Mouse (Mus musculus) limb, embryonic 15.5 days (tissue): ENCODE measurements around the gene Tuba3b. TPM values are rescaled to one million over a fixed set of nuclear protein-coding genes. Genes with fewer than 3 reads are reported as not detected.
A peak's percentile ranks its signal among the peaks of the same experiment; 100 is the strongest.

Experiments used
- ATAC-seq: fragments of 200-750 bp; cut with Nextera tagmentation; 2 replicates; pipeline ENCODE4 v1.8.0; 2017; ENCODE audit warnings: low read depth, moderate TSS enrichment; ENCODE audit not compliant: insufficient number of reproducible peaks, low FRiP score, low TSS enrichment
- H3K27ac ChIP-seq: fragments of 300-500 bp; sonication (generic); 2 replicates; pipeline ENCODE4 v1.5.1; 2015; ENCODE audit warnings: moderate library complexity, mild to moderate bottlenecking, inconsistent platforms
- H3K27me3 ChIP-seq: fragments of 300-500 bp; sonication (generic); 2 replicates; pipeline ENCODE4 v1.6.1; 2015; ENCODE audit warnings: inconsistent platforms
- H3K36me3 ChIP-seq: fragments of 300-500 bp; sonication (generic); 2 replicates; pipeline ENCODE4 v1.6.1; 2015; ENCODE audit warnings: inconsistent platforms
- H3K4me1 ChIP-seq: fragments of 300-500 bp; sonication (generic); 2 replicates; pipeline ENCODE4 v1.6.1; 2015; ENCODE audit warnings: inconsistent platforms
- H3K4me2 ChIP-seq: fragments of 300-500 bp; sonication (generic); 2 replicates; pipeline ENCODE4 v1.6.1; 2015; ENCODE audit warnings: mild to moderate bottlenecking, inconsistent platforms
- H3K4me3 ChIP-seq: fragments of 300-500 bp; sonication (generic); 2 replicates; pipeline ENCODE4 v1.5.1; 2015; ENCODE audit warnings: mild to moderate bottlenecking, inconsistent platforms
- H3K9ac ChIP-seq: fragments of 300-500 bp; sonication (generic); 2 replicates; pipeline ENCODE4 v1.6.1; 2015; ENCODE audit warnings: inconsistent platforms
- H3K9me3 ChIP-seq: fragments of 300-500 bp; sonication (generic); 2 replicates; pipeline ENCODE4 v1.6.1; 2016; ENCODE audit warnings: inconsistent platforms
- WGBS: fragments of 180-500 bp; shearing (Covaris S2); methylation state at CpG from one replicate; pipeline ENCODE4 v1.1.7; 2015; 5-methylcytosine and 5-hydroxymethylcytosine counted together
- polyA plus RNA-seq: library from polyadenylated mRNA; unstranded; fragments of >200 nt; fragmentation: Nextera tagmentation; extraction: Ambion mirVana; gene quantifications from 2 replicates; pipeline ENCODE4 v1.2.1, GENCODE M21; 2015

Tuba3b gene
- polyA plus RNA-seq, 1 experiment from 2014 or later, result not detected

DNA sequence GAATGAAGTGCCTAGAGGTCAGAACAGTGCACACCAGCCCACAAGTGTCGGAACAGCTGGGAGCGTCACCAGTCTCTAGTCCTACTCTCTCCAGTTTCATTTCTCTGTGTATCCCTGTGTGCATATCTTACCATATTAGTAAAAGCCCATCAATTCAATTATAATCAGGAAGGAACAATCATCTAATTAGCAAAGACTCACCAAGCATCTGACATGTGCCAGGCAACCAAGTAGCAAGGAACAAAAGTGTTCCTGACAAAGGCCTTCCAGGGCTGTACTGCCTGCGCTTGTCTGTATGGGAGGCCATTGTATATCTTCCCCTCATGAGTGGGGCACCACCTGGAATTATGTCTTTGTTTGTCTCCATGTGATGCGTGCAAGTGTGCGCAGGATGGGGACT, 4.7 kb upstream of the Tuba3b start:
- peaks cover 2% of the 10 kb centered on the region; the same call in 1 of the 2 replicates for H3K4me1 ChIP-seq
- no peaks in the 10 kb centered on the region for H3K9me3 ChIP-seq
- no peak overlapping the region for H3K4me2 ChIP-seq
- WGBS, result 94% methylated on average over 5 of the region's 5 CpGs
- ATAC-seq, result no peak
- no peaks in the 10 kb centered on the region for H3K36me3 ChIP-seq
- H3K4me3 ChIP-seq, result no peak overlapping the region
- H3K27ac ChIP-seq, result no peak overlapping the region
- no peaks in the 10 kb centered on the region for H3K27me3 ChIP-seq
- H3K9ac ChIP-seq, result no peak overlapping the region

DNA sequence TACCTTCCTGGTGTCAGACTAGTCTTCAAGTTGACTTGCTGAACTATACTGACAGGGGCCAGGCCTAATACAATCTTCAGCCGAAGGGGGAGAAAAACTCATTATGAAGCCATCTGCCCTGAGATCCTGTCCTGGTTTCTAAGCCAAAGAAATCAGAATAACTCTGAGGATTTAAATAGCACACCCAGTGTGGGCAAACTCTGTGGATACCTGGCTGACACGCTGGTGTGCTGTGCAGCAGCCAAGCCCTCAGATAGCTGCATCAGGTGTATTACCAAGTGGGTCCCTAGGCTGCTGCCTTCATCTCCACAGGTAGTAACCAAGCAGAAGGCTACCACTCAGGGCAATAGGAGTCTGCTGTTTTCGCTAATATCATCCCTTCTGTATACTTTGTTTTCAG, 2.9 kb upstream of the Tuba3b start:
- H3K9me3 ChIP-seq, result no peaks in the 10 kb centered on the region
- H3K4me1 ChIP-seq, result no peaks in the 10 kb centered on the region; the same call in 1 of the 2 replicates
- no peak overlapping the region for H3K9ac ChIP-seq
- H3K27ac ChIP-seq, result no peak overlapping the region
- no peak for ATAC-seq
- no peaks in the 10 kb centered on the region for H3K27me3 ChIP-seq
- H3K4me3 ChIP-seq, result no peak overlapping the region
- WGBS, result 84% methylated on average over 3 of the region's 3 CpGs
- H3K4me2 ChIP-seq, result no peak overlapping the region
- no peaks in the 10 kb centered on the region for H3K36me3 ChIP-seq

DNA sequence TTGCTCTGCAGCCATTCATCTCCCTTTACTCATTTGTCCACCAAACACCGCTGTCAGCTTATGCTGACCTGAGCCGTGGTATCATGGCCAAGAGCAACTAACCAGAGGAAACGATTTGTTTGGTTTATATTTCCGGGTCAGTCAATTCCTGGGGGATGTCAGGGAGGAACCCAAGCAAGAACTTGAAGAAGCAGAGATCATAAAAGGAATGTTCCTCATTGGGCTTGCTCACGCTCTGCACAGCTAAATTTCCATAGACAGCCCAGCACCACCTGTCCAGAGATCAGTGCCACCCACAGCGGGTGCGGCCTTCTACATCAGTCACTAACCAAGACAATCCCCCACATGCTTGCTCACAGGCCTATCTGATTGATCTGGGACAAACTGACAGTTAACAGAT, 1.3 kb upstream of the Tuba3b start, which contains the start of gene Lmntd1:
Gene Lmntd1, minus strand, starts transcription at position 101 of the 400 bp plus-strand sequence.
- no peak within 1 kb of the TSS for H3K4me3 ChIP-seq
- no peaks in the 10 kb centered on the region for H3K4me1 ChIP-seq
- no peak within 1 kb of the TSS for H3K27ac ChIP-seq
- 77% methylated on average over 7 of the region's 7 CpGs for WGBS
- no peaks in the 10 kb centered on the region for H3K9me3 ChIP-seq
- H3K4me2 ChIP-seq, result no peak within 1 kb of the TSS
- no peaks in the 10 kb centered on the region for H3K36me3 ChIP-seq
- no peak within 1 kb of the TSS for H3K9ac ChIP-seq
- no peak for ATAC-seq
- H3K27me3 ChIP-seq, result no peaks in the 10 kb centered on the region

DNA sequence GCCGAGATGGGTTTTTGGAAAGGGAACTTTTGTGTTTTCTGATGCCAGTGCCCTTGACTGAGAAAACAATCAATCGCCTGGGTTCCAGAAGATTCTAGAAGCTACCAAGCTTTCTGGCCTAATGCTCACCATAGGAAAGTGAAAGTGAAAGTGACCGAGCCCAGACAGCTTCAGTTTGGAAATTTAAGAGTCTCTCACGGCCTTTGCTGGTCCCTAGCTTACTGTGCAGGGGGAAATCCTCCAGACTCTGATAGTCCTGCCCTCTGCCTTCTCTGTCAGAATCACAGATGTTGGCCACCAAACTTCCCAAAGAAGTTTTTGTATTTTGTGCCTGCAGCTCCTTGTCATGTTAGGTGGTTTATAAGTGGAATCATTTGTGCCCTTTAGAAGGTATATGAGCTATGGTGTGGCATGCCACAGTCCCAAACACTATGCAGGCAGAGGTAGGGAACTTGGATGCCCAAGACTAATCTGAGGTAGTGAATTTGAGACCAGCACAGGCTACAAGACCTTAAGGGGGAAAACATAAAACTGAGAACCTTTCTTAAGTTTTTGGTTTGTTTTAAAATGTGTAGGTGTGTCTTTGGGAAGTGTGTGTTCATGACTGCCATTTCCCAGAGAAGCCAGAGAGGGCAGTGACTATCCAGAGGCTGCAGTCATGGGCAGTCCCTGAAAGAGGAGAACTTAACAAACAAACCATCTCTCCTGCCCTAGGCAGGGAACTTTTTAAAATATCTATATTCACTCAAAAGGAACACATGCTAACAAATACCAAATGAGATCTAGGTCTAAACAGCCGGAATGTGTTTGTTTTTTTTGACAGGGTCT, 1.1 kb downstream of the Tuba3b start:
- Histone ChIP-seq H3K27me3 (no peaks in the 10 kb centered on the region), H3K9me3 (no peaks in the 10 kb centered on the region), H3K9ac (no peak overlapping the region), H3K4me2 (no peak overlapping the region), H3K36me3 (no peaks in the 10 kb centered on the region), H3K4me3 (no peak overlapping the region), H3K4me1 (no peaks in the 10 kb centered on the region), H3K27ac (no peak overlapping the region)
- 80% methylated on average over 5 of the region's 5 CpGs for WGBS
- ATAC-seq, result no peak

DNA sequence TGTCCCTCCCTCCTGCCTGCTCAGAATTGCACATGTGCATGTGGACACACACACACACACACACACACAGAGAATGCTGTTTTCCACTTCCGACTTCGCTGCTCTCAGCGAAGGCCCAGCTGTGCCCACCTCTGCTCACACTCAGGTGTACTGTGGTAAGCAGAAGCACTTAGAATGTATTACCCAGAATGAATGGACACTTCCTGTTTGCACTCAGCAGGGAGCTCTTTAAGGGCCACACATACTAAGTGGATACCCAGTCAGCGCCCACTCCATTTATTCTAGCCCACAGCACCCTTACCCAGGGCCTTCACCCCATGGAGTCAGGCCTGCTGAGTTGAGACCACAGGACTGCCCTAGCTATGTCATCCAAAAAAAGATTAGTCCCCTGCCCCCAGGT, 7.6 kb downstream of the Tuba3b start:
- H3K36me3 ChIP-seq, result no peaks in the 10 kb centered on the region
- WGBS, result 75% methylated on average over 4 of the region's 4 CpGs
- no peak overlapping the region for H3K9ac ChIP-seq
- no peak for ATAC-seq
- no peaks in the 10 kb centered on the region for H3K9me3 ChIP-seq
- H3K4me2 ChIP-seq, result no peak overlapping the region
- H3K4me3 ChIP-seq, result no peak overlapping the region
- no peaks in the 10 kb centered on the region for H3K27me3 ChIP-seq
- H3K4me1 ChIP-seq, result no peaks in the 10 kb centered on the region
- H3K27ac ChIP-seq, result no peak overlapping the region

DNA sequence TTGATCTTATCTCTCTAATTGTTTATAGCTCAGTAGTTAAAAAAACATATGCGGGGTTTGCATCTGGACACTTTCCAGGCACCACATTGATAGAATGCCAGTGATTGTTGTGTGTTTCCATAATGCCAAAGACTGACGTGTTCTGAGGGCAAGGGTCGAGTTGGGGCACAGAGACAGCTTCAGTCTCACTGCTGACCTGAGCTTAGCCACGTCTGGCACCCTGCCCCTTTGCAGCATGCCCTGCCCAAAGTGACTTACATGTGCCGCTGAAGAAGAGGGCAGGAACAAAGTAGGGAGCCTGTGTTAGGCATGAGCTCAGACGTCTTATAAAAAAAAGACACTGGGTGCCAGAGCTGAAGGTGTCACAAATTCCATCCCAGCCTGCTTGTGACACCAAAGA, 14.7 kb downstream of the Tuba3b start:
- no peak for ATAC-seq
- Histone ChIP-seq H3K9me3 (no peaks in the 10 kb centered on the region), H3K27ac (no peak overlapping the region), H3K9ac (no peak overlapping the region), H3K27me3 (no peaks in the 10 kb centered on the region), H3K4me2 (no peak overlapping the region), H3K4me1 (0 out of 2 replicates have a peak, but pooled peaks cover 2% of the 10 kb centered on the region), H3K4me3 (no peak overlapping the region), H3K36me3 (no peaks in the 10 kb centered on the region)
- 59% methylated on average over 6 of the region's 6 CpGs for WGBS

DNA sequence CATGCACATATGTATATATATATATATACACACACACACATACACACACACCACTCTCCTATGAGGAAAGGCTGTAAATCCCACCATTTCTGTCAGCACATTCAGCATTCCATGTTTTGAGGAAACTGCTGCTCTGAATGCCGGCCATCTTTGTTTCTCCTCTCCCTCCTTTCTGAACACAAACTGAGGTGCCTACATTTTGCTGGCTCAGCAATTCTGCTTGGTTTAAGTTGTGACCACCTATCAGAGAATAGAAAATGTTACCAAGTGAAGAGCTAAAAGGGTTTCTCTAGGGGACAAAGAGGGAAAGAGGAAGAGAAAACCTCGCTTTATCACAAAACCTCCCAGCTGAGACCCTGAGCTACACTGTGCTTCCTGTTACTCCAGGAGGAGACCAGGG, 18.9 kb downstream of the Tuba3b start:
- 77% methylated on average over 2 of the region's 2 CpGs for WGBS
- Histone ChIP-seq H3K9me3 (no peaks in the 10 kb centered on the region), H3K4me3 (no peak overlapping the region), H3K27ac (no peak overlapping the region), H3K4me1 (0 out of 2 replicates have a peak, but pooled peaks cover 2% of the 10 kb centered on the region), H3K27me3 (no peaks in the 10 kb centered on the region), H3K9ac (no peak overlapping the region), H3K36me3 (no peaks in the 10 kb centered on the region), H3K4me2 (no peak overlapping the region)
- no peak for ATAC-seq

DNA sequence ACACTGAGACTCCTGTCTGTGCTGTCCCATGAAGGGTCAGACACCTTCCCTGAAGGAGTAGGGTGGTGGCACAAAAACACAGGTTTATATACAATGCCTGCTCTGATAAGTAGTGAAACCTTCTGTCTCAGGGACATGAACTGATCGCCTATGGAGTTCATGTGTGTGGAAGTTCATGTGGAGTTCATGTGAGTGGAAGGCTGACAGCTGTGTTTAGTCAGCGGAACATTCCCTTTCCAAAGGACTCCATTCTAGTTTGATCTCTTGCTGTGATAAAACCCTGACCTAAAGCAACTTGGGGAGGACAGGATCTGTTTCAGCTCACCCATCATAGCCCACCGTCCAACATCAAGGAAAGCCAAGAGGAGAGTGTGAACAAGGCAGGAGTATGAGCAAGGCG, 21.1 kb downstream of the Tuba3b start:
- H3K27me3 ChIP-seq, result no peaks in the 10 kb centered on the region
- no peaks in the 10 kb centered on the region for H3K9me3 ChIP-seq
- 63% methylated on average over 4 of the region's 4 CpGs for WGBS
- no peak for ATAC-seq
- H3K4me2 ChIP-seq, result no peak overlapping the region
- H3K27ac ChIP-seq, result no peak overlapping the region
- no peaks in the 10 kb centered on the region for H3K36me3 ChIP-seq
- H3K4me1 ChIP-seq, result no peaks in the 10 kb centered on the region
- H3K4me3 ChIP-seq, result no peak overlapping the region
- no peak overlapping the region for H3K9ac ChIP-seq

DNA sequence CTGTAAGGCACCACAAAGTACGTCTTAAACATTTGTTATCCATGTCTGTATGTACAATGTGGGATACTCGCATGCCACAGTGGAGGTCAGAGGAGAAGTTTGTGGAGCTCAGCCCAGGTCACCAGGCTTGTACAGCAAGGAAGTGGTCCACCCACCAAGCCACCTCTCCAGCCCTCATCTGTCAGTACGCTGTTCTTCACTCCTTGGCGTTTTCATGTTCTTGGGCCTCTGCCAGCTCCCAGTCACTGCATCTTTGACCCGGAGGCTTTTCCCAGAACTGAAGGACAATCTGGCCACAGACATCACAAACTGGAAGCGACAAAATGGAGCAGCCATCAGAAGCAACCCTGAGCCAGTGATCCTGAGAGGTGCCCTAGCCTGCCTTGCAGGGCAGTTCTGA, 22.7 kb downstream of the Tuba3b start:
- H3K27me3 ChIP-seq, result no peaks in the 10 kb centered on the region
- ATAC-seq, result no peak
- H3K9ac ChIP-seq, result no peak overlapping the region
- no peaks in the 10 kb centered on the region for H3K4me1 ChIP-seq
- H3K4me2 ChIP-seq, result no peak overlapping the region
- no peak overlapping the region for H3K27ac ChIP-seq
- WGBS, result 62% methylated on average over 6 of the region's 6 CpGs
- no peaks in the 10 kb centered on the region for H3K36me3 ChIP-seq
- H3K4me3 ChIP-seq, result no peak overlapping the region
- no peaks in the 10 kb centered on the region for H3K9me3 ChIP-seq

DNA sequence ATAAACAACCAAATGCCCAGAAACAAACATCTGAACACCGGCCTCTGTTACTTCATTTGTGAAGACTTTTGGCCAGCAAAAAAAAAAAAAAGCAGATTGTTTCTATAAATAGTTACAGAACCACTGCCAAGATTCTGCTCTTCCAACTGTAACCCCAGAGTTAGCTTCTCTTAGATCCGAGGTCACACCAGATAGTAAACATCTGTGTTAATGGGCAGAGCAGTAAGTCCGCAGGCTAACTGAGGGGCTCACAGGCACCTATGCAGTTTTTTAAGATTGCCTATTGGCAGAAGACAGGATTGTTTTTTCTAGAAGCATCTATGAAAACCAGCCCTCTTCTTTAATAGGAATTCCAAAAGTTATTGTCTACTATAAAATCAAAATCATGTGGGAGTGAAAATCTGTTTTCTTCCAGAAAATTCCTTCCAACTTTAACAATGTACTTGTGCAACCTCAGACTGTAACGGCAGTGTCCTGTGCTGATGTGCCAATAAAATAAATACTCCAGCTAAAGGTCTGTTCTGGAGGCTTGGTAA, 25.5 kb downstream of the Tuba3b start:
- no peak overlapping the region for H3K4me3 ChIP-seq
- H3K4me1 ChIP-seq, result no peaks in the 10 kb centered on the region
- peak; percentile 85 for ATAC-seq
- H3K36me3 ChIP-seq, result no peaks in the 10 kb centered on the region
- no peak overlapping the region for H3K4me2 ChIP-seq
- H3K9ac ChIP-seq, result no peak overlapping the region
- WGBS, result 32% methylated on average over 4 of the region's 4 CpGs
- no peaks in the 10 kb centered on the region for H3K27me3 ChIP-seq
- H3K9me3 ChIP-seq, result no peaks in the 10 kb centered on the region
- peak overlapping the region; percentile 67 for H3K27ac ChIP-seq

DNA sequence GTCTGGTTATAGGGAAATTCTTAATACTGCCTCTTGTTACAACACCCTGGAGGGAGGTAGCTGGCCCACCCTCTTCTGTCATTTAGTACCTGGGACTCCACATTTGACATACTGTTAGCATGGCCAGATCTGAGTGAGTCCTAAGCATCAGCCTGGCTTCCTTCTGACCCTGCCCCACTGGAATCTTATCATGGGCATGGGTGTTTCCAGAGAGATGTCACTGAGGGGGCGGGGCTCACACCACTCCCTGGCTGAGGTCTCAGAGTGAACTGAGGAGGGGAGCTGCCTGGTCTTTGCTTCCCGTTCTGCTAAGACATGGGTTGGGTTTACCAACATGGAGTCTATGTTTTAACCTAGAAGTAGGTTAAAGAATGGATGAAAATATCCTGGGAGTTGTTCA, 36.4 kb downstream of the Tuba3b start:
- H3K27me3 ChIP-seq, result no peaks in the 10 kb centered on the region
- no peaks in the 10 kb centered on the region for H3K4me1 ChIP-seq
- H3K4me3 ChIP-seq, result no peak overlapping the region
- no peak overlapping the region for H3K4me2 ChIP-seq
- H3K36me3 ChIP-seq, result no peaks in the 10 kb centered on the region
- no peak overlapping the region for H3K9ac ChIP-seq
- WGBS, result 63% methylated on average over 2 of the region's 2 CpGs
- no peaks in the 10 kb centered on the region for H3K9me3 ChIP-seq
- no peak for ATAC-seq
- no peak overlapping the region for H3K27ac ChIP-seq

DNA sequence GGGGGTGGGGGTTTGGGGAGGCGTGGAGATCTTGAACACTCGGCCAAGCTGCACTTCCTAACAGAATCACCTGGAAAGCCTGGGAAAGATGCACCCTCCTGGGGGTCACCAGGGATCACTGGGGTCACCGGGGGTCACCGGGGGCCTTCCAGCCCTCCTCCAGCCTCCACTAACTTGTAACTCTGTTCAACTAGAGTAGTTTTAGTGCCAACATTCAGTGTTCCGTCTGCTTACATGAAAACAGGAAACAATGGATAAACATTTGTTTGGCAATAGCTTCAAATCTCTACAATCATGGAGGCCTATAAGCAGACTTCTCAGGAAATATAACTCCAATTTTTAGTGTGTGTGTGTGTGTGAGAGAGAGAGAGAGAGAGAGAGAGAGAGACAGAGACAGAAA, 37.4 kb downstream of the Tuba3b start:
- H3K9ac ChIP-seq, result no peak overlapping the region
- no peaks in the 10 kb centered on the region for H3K27me3 ChIP-seq
- no peaks in the 10 kb centered on the region for H3K9me3 ChIP-seq
- no peak overlapping the region for H3K4me3 ChIP-seq
- WGBS, result 80% methylated on average over 5 of the region's 5 CpGs
- H3K4me1 ChIP-seq, result no peaks in the 10 kb centered on the region
- no peak overlapping the region for H3K4me2 ChIP-seq
- no peak overlapping the region for H3K27ac ChIP-seq
- ATAC-seq, result no peak
- no peaks in the 10 kb centered on the region for H3K36me3 ChIP-seq
